Mouse (Mus musculus): Measurements from ENCODE around the gene Aqr.
A peak's percentile ranks its signal among the peaks of the same experiment; 100 is the strongest.
"Not testable (repeated sequence)": the region's sequence is repeated elsewhere in the genome, so short reads cannot be mapped to it uniquely, and the experiment has no call there.

The Aqr gene

GRCm38 (mm10) chr2:114186924-114187323 lies at the start of gene Aqr:
Aqr (minus strand) TSS chr2:114187024.
- DNase-seq (ENCODE audit: low spot score), result not testable (repeated sequence)

DNA sequence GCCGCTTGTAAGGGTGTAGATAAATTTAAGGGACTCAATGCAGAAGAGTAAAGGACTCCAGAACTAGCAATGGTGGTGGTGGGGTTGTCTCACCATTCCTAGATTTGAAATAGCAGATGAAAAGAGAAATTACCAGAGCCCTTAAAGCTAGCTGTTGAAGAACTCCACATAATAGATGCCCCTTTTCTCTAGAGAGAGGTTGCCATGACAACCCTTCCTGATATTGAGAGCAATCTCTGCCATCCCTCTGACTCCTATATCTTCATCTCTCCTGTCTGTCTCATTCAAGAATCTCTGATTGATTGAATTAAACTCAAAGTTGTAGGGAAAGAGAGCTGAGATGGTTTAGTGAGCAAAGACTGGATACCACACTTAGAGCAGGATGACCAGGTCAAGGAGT lies 49.7 kb upstream of the Aqr start:
- DNase-seq (ENCODE audit: low spot score), result no peak

GRCm38 (mm10) chr2:114235584-114235983 lies 48.8 kb upstream of the Aqr start:
- no peak for DNase-seq (ENCODE audit: low spot score)

DNA sequence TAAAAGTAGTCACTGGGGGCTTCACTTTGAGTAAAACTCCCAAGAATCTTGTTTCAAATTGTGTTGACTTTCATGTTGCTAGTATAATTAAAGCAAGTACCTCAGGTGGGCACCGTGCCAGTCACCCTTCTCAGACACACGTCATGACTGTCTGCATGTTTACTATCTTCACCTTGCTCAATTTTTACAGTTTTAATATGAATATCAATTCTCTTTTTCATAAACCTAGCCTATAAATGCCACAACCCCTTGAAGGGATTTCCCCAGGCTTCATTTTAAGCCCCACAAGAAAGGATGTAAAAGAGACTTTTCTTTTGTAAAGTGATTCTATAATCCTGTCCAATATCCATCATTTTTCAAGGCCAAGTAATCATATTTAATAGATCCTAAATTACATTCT lies 44.4 kb upstream of the Aqr start:
- no peak for DNase-seq (ENCODE audit: low spot score)

DNA sequence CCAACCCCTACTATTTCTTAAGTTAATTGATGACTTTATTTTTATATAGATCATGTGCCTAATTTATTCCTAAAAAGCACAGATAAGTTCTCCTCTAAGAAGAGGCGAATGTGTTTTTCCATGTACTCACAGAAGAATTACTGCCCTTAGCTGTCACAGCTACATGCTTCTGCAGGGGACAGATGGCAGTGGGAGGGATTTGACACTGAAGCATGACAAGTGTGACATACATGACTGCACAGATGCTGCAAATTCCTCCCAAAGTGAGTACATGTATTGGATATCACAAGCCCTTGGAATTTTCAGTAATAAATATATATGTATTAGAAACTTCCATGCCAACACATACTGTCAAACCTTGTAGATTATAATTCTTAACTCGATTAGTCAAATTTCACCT lies 41.8 kb upstream of the Aqr start:
- DNase-seq (ENCODE audit: low spot score), result no peak

DNA sequence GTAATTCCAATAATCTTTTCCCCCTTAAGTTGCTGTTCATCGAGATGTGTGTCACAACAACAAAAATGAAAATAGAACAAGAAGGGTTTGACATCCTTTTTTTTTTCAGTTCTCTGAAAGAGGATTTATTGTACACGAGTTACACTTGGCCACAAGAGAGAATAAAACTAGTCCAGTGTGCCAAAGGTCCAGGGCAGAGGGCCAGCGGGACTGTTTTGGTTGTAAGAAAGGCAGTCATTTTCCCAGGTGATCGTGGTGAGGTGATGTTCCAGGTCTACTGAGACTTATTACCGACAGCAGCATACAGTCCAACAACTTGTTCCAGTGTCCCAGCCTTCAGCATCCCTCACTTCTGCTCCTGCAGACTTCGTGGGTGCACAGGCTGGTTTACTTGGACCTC lies 18.2 kb upstream of the Aqr start:
- no peak for DNase-seq (ENCODE audit: low spot score)

DNA sequence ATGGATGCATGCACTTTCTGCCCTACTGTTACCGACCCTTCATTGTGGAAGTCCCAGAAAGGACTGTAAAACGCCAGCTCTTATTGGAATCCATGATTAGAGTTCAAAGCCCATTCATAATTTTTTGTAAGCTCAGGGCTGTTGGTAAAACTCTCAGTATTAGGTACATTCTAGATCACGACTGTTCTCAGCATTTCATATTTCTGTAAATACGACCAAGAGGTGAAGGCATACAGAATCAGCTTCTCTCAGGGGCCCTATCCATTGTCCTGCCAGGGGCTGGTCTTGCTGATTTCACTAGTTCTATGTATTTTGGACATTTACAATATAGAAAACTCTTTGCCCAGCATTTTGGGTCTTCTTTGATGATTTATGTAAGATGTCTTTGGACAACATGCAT lies 14.8 kb upstream of the Aqr start:
- DNase-seq (ENCODE audit: low spot score), result no peak

DNA sequence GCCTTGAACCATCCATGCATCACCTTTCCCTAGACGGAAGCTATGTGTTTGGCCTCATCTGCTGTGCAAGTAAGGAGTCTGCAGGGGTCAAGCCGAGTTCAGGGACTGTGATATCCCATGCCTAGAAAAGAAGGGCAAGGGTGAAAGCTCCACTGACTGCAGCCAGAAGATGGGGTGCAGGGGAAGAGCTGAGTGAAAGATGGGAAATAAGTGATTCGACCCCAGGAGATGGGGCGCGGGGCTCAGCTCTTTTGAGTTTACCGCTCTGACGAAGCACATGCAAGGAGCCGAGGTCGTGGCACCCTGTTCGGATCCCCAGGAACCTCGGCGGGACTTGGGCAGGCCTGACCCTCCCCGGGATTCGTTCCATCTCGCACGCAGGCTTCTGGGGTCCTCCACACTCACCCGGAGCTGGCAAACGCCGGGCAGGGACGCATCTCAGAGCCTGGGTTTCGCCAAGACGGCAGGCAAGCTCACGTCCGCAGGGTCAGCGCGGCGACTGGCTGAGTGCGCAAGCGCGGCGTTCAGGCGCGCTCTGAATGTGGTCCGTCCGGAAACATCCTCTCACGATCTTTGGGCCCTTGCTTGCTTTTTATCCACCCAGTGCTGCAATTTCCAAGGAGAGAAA lies 14.2 kb upstream of the Aqr start, which contains the start of gene Zfp770:
Zfp770 (minus strand) TSS at position 538 of the 628 bp plus-strand sequence.
- DNase-seq (ENCODE audit: low spot score), result peak; percentile 74

DNA sequence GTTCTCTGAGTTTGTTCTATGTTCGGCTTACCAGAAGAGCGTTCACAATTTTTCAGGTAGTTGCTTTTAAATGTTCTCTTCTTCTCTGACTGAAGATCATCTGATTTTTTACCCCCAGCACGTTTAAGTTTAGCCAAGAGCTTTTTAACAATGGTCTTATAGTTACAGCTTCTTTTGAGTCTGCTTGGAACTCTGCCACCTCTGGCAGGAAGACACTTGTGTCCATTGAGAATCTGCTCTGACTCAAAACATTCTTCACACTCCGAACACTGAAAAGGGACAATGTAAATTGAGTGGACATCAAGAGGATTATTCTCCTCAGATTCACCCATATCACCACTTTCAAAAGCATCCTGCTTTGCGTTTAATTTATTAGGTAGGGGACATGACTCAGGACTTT lies 9.6 kb upstream of the Aqr start:
- no peak for DNase-seq (ENCODE audit: low spot score)

DNA sequence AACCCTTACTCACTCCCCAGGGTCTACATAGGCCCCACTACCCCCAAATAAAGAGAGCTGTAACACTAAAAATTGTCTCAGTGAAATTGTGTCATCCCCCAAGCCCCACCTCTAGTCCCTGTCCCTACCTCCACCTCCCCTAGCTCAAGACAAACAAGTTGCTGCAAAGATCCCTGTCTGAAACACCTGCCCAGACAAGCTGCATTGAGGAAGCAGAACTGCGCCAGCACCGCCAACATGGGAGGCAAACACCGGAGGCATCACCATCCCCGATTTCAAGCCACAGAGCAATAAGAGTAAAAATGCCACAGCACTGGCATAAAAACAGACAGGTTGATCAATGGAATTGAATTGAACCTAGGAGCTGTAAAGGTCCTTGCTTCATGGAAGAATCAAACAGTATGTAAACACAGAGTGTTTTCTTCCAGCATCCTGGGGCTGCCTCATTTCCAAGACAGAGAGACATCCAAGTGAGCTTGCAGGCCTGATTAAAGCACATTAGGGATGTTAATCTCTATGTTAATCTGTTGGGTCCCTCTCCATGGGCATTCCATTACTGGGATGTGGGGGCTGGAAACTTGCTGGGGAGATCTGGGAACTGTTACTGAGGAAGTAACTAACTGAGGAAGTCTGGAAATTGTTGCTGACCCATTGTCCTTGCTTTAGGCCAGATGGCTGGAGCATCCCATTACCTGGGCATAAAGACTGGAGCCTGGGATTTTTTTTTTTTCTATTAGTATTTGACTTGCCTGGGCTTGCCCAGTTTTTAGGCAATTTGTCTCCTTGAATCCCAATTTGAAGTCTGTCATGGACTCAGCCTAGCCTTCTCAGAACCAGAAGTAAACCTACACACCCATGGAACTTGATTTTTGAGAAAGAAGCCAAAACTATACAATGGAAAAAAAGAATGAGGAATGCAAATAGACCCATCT lies 8.8 kb downstream of the Aqr start:
- DNase-seq (ENCODE audit: low spot score), result no peak

DNA sequence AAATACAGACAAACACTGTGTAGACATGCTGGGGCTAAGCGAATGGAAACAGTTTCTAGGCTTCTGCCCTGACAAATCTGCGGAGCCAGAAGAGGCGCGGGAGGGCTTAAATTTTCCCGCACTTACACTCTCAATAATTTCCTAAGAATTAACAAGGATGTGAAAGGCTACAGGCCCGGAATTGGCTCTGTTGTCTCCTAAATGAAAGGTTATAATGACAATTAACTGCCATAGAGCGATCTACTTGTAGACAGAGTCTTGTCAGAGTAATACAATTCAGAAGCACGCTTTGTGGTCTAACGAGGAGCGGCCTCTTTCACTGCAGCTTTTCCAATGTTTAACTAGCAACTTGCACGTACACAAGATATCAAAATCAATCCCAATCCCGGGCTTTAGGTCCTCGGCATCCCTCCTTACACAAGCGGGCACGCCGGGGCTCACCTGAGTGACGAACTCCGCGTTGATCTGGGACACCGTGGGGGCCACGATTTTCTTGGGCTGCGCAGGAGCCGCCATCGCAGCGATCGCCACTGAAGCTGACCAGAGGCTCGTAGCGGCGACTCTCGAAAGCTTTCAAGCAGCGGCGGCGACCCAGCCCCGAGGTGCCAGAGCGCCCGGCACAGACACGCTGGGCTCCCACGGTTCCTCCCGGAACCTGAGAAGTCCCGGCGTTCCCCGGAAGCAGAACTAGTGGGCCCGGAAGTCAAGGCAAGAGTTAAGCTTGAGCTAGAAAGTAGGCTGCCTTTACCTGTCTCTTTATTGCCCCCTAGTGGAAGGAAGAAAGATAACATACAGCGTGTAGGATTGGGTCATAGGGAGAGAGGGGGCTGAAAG lies 12.0 kb downstream of the Aqr start:
- DNase-seq (ENCODE audit: low spot score), result peak; percentile 64

- no peak for DNase-seq (ENCODE audit: low spot score)
Measured at GRCm38 (mm10) chr2:114173248-114173647, 13.6 kb downstream of the Aqr start.

GRCm38 (mm10) chr2:114167837-114168236 lies 19.0 kb downstream of the Aqr start:
- no peak for DNase-seq (ENCODE audit: low spot score)

GRCm38 (mm10) chr2:114161978-114162377 lies 24.8 kb downstream of the Aqr start:
- DNase-seq (ENCODE audit: low spot score), result no peak

- DNase-seq (ENCODE audit: low spot score), result no peak
Measured at GRCm38 (mm10) chr2:114157345-114157744, 29.5 kb downstream of the Aqr start.

DNA sequence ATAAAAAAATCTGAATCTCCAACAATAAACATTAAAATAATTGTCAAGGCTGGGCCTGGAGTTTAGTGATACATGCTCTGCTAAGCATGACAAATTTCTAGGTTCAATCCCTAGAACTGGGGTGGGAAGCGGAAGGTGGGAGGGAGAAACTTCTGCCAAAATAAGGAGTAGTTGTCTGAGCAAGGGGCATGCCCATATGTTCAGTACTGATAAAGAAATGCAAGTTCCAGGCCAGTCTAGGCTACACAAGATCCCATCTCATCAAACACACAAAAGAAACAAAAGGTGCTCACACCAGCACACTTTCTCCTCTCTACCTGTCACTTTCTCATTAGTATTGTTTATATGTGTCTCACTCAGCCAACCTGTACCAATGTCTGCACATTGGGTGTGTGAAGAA lies 30.2 kb downstream of the Aqr start:
- no peak for DNase-seq (ENCODE audit: low spot score)

DNA sequence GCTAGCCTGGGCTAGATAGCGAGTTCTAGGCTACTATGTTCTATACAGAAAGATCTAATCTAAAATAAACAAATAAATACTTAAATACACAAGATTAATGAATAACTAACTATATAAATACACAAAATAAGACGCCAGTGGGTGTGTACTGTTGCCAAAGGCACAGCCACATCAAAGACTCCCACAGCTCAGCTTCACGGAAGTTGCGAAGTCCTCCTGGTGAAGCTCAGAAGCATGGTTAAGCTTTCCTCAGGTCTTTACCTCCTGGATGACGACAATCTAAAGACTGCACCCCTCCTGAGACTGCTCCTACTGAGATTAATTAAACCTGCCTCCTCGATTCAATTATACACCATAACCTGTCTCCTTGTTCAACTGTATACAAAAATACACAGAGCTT lies 33.6 kb downstream of the Aqr start:
- no peak for DNase-seq (ENCODE audit: low spot score)

- DNase-seq (ENCODE audit: low spot score), result no peak
Measured at GRCm38 (mm10) chr2:114146864-114147458, 39.9 kb downstream of the Aqr start.

DNA sequence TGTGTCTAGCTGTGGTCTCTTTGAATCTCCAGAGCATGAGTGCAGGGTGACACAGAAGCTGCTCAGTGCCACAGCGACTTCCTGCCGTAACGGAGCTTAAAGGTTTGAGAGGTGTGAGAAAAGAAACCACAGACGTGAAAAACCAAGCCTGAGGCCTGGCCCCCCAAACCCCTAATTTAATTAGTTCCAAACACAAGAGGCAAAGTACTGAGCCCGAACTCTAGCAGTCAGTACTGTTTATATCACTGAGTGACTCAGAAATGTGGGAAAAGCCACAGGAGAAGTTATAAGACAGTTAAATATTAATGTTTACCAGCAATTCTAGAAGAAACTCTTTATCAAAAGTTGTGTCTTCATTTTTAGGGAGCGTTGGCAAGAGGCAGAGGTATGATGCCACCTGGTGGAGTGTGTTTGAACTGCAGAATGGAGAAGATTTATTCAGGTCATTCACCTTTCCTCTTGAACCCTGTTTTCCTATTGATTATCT lies 41.5 kb downstream of the Aqr start:
- peak; percentile 15 for DNase-seq (ENCODE audit: low spot score)

DNA sequence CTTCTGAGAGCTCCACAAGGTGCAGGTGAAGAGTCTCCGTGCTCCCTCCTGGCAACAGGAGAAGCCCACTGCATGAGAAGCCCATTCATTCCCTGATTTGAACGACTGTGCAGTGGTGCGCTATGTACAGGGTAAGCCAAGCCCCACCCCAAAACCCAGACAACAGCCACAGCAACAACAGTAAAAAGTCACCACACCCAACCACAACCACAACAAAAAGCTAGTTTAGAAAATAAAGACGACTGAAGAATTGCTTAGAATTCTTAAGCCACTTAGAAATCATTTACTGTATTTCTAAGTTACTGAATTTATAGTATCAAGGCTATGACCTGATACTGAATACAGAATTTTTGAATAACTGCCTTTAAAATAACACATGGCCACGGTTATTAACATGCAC lies 41.9 kb downstream of the Aqr start:
- no peak for DNase-seq (ENCODE audit: low spot score)

GRCm38 (mm10) chr2:114143842-114144241 lies 43.0 kb downstream of the Aqr start:
- no peak for DNase-seq (ENCODE audit: low spot score)

DNA sequence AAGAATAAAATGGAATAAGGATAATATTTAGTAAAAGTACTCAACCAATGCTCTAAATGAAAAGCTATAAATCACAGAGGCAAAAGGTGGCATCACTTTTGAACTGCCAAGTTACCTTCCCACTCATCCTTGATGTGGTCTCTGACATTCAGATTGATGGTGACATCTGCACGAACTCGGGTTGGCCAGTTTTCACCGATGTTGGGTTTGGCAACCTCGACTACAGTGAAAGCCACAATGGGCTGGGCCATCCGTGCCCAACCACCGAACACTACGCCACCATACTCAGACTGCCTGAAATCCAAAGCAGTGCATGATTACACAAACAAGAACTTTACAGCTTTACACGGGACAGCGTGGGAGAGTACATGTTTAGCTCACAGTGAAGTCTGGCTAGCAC lies 50.1 kb downstream of the Aqr start:
- no peak for DNase-seq (ENCODE audit: low spot score)

Data from urinary bladder, postnatal 25 days (tissue).